Mouse (Mus musculus): ENCODE results near the gene Ndufs7.

Ndufs7 gene

DNA sequence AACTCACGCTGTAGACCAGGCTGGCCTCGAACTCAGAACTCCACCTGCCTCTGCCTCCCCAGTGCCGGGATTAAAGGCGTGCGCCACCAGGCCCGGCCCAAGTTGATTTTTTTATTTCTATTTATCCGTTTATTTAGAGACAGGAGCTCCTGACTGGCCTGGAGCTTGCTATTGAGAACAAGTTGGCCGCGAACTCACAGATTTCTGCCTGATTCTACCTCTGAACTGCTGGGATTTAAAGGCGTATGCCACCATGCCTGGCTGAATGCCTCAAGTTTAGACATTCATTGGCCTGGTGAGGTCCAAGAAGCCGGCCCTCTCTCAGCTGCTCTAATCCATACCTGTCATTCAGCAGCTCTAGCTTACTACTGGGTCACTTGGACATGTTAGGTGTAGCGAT lies 13.2 kb downstream of the Ndufs7 start:
- no peak for DNase-seq (ENCODE audit: inconsistent ontology term)

- no peak for DNase-seq (ENCODE audit: inconsistent ontology term)
Observed at GRCm38 (mm10) chr10:80262776-80263365, 13.9 kb downstream of the Ndufs7 start.

- DNase-seq (ENCODE audit: inconsistent ontology term), result peak; percentile 98
Observed at GRCm38 (mm10) chr10:80264341-80265148, 15.6 kb downstream of the Ndufs7 start.

DNA sequence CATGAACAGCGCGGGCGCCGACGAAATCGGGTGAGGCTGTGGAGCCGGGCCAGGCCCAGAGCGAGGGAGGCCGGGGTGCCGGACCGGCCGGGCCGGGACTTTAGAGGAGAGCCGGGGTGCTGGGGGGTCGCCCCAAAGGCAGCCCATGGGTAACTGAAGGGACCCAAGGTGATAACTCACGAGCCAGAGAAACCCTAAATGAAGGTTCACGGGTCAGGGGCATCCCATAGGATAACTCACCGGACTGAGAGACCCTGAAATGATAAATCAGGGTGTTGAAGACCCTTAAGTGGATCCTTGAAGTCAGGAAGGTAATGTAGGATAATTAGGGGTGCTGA lies 16.2 kb downstream of the Ndufs7 start:
- DNase-seq (ENCODE audit: inconsistent ontology term), result no peak

DNA sequence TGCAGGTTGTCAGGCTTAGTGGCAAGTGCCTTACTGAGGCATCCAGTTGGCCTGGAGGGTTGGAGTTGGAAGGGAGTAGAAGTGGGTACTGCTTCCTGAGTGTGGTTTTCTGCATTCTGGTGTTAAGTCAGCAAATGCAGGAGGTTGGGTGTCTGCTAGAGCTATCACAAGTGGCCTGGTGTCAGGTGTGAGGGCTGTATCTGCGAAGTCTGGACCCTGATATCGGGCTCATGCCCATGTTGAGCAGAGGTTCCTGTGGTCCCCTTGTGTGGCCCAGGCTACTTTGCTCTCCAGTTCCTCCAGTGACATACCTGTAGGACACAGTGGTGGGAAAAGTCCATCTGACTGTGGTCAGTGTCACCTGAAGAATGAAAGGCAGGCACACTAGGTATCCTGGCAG lies 21.2 kb downstream of the Ndufs7 start:
- no peak for DNase-seq (ENCODE audit: inconsistent ontology term)

GRCm38 (mm10) chr10:80270734-80271181 lies 21.8 kb downstream of the Ndufs7 start:
- no peak for DNase-seq (ENCODE audit: inconsistent ontology term)

DNA sequence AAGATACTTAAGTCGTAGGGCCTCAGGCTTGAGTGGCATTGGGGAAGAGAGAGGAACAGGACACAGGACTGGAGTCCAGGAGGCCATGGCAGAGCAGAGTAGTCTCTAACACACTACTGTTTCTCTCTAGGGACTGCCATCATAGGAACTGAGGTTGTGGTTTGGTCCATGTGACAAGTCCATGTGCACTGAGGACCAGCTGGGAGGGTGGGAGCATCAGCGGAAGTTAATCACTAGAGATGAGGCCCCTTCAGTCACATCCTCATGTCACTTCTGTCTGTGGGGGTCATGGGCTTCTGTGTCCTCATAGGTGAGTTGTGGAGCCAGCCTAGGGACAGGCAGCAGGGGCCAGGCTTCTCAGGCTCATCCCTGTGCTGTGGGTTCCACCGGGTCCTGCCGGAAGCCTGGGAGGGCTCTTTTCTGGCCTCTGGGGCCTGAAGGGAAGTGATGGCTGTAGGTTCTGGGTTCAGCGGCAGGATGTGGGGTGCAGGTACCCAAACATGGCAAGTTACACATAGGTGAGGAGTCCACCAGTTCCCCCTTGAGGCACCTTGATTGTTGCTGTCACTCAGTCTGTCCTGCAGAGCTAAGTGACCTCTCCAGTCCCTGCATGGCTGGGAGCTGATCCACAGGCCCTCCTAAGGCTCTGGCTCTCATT lies 22.4 kb downstream of the Ndufs7 start:
- DNase-seq (ENCODE audit: inconsistent ontology term), result no peak

DNA sequence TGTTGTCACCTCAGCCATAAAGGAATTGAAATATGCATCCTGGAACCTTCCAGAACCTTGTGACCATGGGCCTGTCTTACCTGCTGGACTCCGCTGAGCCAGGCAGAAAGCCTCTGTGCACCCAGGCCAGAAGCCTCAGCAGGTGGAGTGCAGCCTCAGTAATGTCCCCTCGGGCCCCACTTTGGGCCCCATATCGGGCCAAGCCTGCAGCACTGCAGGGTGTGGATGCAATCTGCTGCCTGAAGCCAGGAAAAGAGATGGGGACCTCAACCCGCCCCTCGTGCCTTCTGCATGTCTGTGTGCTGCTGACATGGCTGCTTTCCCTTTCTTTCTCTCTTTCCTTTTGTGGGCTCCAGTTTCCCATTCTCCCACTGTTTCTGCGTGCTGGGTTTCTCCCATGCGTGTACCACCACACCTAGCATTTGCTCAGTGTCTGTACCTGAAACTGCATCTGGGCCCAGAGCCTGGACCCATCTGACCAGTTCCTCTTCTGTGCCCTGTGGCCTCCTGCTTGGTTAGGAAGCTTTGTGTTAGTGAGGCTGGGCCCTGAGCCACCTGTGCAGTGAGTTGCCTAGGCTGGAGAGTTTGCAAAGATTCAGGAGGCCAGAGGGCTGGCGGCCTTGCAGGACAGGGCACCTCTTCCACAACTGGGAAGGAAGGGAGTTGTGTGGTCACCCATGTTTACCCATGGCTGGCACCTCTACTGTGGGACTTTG lies 23.1 kb downstream of the Ndufs7 start:
- DNase-seq (ENCODE audit: inconsistent ontology term), result no peak

- no peak for DNase-seq (ENCODE audit: inconsistent ontology term)
Observed at GRCm38 (mm10) chr10:80273847-80274246, 24.9 kb downstream of the Ndufs7 start.

DNA sequence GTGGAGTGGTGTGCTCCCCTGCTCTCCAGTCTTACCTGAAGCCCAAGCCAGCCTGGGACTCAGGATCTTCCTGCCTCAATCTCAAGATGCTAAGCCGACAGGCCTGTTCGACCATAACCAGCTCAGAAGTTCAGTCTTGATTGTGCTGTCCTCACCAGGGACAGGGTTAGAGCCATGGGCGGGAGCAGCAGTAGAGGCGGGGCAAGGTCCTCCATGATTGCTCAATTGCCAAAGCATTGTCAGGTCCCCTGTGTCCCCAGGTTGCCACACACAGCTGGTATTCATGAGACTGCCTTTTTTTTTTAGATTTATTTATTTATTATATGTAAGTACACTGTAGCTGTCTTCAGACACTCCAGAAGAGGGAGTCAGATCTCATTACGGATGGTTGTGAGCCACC lies 27.3 kb downstream of the Ndufs7 start:
- DNase-seq (ENCODE audit: inconsistent ontology term), result no peak

GRCm38 (mm10) chr10:80278390-80278789 lies 29.5 kb downstream of the Ndufs7 start:
- no peak for DNase-seq (ENCODE audit: inconsistent ontology term)

DNA sequence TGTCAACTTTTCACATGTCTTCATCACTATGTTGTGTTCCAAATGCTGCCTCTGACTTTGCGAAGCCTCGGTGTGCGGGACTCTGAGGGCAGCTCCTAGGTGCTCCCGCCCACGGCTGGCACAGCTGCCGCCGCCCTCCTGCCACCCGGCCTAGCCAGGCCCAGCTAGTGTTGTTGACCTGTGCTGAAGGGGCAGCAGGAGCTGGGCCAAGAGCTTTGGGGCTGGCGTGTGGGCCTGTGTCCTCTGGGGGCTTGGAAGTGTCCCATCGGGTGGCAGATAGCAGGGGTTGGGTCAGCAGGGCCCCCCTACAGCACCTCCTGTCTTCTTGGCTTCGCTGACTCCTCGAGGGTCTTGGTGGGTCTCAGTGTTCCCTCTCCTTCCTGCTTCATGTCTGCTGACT lies 30.4 kb downstream of the Ndufs7 start:
- no peak for DNase-seq (ENCODE audit: inconsistent ontology term)

DNA sequence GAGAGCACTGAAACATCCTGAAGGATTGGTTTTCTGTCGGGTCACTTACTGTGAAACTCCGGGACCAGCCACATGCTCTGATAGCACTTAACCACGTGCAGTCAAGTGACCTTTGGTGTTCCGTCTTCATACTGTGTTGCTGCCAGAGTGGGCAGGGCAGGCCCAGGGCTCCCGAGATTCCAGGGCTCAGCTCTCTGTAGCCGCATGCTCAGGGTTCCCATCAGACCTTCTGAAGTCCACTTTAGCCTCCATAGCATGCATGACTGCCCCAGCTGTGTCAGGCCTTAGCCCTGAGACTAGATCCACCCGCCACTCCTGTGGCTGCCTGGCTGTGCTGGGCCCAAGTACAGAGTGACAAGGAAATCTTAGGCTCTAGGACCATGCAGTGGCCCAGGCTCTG lies 32.4 kb downstream of the Ndufs7 start:
- DNase-seq (ENCODE audit: inconsistent ontology term), result peak; percentile 52

- peak; percentile 70 for DNase-seq (ENCODE audit: inconsistent ontology term)
Observed at GRCm38 (mm10) chr10:80281921-80282371, 33.0 kb downstream of the Ndufs7 start.

DNA sequence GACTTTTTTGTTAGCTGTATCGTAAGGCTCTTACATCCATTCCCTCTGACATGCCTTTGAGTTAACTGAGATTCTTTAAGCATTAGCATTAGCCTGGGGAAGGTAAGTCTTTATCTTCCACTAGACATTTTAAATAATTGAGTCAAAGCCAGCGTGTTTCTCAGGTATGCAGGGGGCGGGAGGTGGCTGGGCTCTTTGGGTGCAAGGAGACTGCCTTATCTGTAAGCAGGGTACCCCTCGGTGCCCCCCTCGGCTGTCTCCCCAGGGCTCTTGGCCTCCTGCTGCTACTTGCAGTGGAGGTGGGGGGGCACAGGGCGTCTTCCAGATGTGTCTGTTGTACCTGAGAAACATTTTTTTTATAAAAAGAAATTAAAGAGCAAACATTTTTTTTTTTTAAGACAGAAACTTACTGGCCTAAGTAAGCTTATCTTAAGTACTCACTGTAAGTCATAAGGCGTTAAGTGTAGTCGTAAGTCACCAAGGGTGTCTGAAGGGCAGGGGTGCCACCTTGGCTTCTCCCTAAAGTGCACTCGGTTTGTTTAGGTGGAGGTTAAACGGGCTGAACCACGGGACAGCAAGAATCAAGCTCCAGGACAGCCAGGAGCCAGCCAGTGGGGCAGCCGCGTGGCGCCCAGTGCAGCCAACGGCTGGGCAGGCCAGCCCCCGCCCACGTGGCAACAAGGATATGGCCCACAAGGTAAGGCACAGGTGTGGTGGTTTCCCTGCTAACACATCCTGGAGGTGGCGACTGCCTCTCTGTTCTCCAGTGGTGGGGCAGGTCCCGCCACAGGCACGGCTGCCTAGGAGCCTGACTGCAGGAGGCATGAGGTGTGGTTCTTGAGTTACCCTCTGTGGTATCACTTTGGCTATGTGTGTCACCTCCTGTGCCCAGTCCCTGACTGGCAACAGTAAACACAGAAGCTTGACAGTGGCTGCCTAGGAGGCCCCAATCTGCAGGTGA lies 33.8 kb downstream of the Ndufs7 start:
- DNase-seq (ENCODE audit: inconsistent ontology term), result no peak

DNA sequence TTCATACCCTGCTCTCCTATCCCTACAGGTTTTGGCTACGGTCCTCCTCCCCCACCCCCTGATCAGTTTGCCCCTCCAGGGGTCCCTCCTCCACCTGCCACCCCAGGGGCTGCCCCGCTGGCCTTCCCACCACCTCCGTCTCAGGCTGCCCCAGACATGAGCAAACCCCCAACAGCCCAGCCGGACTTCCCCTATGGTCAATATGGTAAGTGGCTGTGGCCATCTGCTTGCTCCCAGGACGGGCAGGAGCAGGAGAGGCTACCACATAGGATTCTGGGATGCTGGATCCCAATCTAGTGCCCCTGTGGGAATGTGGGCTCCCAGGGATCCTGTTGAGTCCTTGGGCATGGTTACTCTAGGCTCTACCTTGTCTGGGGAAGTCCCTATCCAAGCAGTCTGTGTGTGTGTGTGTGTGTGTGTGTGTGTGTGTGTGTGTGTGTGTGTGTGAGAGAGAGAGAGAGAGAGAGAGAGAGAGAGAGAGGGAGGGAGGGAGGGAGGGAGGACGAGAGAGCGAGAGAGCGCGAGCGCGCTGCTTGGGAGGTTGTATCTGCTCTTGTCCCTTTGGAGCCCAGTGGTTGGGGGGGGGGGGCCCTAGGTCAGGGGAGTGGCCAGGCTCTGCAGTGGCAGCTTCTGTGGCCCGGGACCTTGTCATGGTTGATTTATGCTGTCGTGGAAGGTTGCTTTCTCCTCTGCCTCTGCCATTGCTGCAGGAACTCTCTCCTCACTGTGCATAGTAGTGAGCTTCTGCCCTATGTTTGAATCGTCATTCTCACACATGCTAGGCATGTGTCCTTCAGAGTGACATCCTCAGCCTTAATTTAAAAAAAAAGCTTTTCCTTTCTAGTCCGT lies 36.5 kb downstream of the Ndufs7 start:
- no peak for DNase-seq (ENCODE audit: inconsistent ontology term)

- no peak for DNase-seq (ENCODE audit: inconsistent ontology term)
Observed at GRCm38 (mm10) chr10:80288097-80288496, 39.2 kb downstream of the Ndufs7 start.

DNA sequence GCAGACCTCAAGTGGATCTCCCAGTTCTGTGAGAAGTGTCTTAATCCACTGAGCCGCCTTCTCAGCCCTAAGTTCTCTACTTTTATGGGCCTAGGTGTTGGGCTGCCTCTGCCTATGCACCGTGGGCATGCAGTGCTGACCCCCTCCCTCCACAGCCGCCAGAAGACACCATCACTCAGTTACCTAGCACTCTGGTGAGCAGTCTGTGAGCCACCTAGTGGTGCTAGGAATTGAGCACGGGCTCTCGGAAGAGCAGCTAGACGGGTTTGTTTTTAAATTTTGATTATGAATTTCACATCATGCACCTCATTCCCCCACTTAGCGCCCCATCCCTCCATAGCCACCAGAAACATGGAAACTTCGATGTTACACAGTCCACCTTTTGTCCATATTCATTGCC lies 39.7 kb downstream of the Ndufs7 start:
- no peak for DNase-seq (ENCODE audit: inconsistent ontology term)

GRCm38 (mm10) chr10:80292251-80293146 lies 43.6 kb downstream of the Ndufs7 start, which contains the start of gene Rps15:
Gene Rps15, plus strand, starts transcription at chr10:80292453.
- DNase-seq (ENCODE audit: inconsistent ontology term), result peak; percentile 97

Data from Muller cell, postnatal 12 days (primary cell).